Mouse (Mus musculus): ENCODE results near the gene Sirt4. TPM values are rescaled to one million over a fixed set of nuclear protein-coding genes. Genes with fewer than 3 reads are reported as not detected.
A peak's percentile ranks its signal among the peaks of the same experiment; 100 is the strongest.
"Not testable (repeated sequence)": the region's sequence is repeated elsewhere in the genome, so short reads cannot be mapped to it uniquely, and the experiment has no call there.

Gene Sirt4
- polyA plus RNA-seq, 1 experiment from 2014 or later = 6.1 TPM

DNA sequence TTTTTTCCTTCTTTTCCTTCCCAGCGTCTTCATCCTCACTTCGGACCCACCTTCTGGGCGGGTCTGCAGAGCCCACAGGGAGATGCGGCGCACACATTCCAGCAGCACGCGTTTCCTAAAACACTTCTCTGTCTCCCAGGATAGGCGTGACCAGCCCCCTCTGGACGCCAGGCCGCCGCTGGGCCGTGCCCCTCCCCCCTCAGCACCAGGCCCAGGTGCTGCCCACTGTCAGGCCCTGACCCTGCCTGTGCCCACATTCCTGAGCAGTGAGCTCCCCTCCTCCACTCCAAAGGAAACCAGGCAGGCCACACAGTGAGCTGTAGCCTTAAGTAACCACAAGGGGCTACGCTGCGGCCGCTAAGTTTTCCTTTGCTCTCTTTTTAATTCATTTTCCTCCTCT, 39.4 kb upstream of the Sirt4 start:
- Histone ChIP-seq H3K27ac (peak overlapping the region; percentile 55), H3K36me3 (no peaks in the 10 kb centered on the region), H3K9ac (0 out of 2 replicates have a peak overlapping the region, but pooled peaks have one; percentile 30), H3K4me1 (replicated peaks) (peaks cover 86% of the 10 kb centered on the region), H3K4me3 (replicated peaks) (no peak overlapping the region), H3K4me2 (no peak overlapping the region), H3K27me3 (no peaks in the 10 kb centered on the region), H3K9me3 (replicated peaks) (no peaks in the 10 kb centered on the region)
- ATAC-seq (ENCODE audit: low read depth) (no peak), DNase-seq (no peak)
- 39% methylated on average over 15 of the region's 15 CpGs for WGBS (ENCODE audit: insufficient replicate concordance)

DNA sequence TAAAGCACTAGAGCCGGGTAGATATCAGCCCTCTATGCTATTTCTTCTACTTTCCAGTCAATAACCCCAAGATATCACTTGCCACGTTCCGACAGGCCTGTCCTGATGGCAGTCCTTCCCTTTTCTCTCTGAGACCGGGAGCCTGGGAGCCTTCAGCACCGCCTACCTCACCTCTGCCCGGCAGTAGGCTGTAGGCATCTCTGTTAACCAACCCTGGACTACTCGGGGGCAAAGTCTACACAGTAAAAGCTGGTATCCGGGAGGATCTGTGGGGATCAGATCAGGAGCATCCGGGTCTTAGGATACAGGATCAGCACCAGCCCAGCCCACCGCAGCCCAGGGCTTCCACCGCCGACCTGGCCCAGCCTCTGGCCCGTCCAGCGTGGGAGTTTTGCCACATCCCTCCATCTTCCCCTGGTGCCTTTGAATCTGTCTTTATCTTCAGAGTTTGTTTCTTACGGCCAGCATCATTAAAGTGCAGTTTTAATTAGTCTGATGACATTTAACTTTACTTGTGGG, 38.5 kb upstream of the Sirt4 start:
- Histone ChIP-seq H3K9ac (0 out of 2 replicates have a peak overlapping the region, but pooled peaks have one; percentile 14), H3K4me3 (replicated peaks) (no peak overlapping the region), H3K4me2 (peak overlapping the region; percentile 64), H3K27ac (peak overlapping the region; percentile 84), H3K9me3 (replicated peaks) (no peaks in the 10 kb centered on the region), H3K27me3 (no peaks in the 10 kb centered on the region), H3K4me1 (replicated peaks) (peaks cover 77% of the 10 kb centered on the region), H3K36me3 (0 out of 2 replicates have a peak, but pooled peaks cover 3% of the 10 kb centered on the region)
- ATAC-seq (ENCODE audit: low read depth) (0 out of 2 replicates have a peak, but pooled peaks have one; percentile 9), DNase-seq (no peak)
- 63% methylated on average over 15 of the region's 15 CpGs for WGBS (ENCODE audit: insufficient replicate concordance)

DNA sequence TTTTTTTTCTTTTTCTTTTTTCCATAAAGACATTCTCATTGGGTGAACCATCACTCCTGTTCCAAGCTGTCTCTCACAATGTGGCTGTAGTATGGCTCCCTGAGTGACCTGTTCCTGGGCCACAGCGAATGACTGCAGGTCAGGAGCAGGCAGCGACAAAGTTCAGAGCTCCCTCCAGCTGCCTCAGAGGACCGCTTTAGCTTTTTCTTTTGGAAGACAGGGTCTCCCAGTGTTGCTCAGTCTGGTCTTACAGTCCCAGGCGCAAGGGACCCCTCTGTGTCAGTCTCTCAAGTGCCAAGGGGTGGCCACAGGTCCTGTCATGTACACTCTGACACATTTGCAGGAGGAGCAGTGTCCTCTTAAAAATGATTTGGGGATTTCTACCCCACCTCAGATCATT, 38.0 kb upstream of the Sirt4 start:
- H3K4me2 ChIP-seq = peak overlapping the region; percentile 64
- H3K9me3 ChIP-seq (replicated peaks) = no peaks in the 10 kb centered on the region
- peak overlapping the region; percentile 84 for H3K27ac ChIP-seq
- no peak for ATAC-seq (ENCODE audit: low read depth)
- no peak for DNase-seq
- no peak overlapping the region for H3K4me3 ChIP-seq (replicated peaks)
- no peaks in the 10 kb centered on the region for H3K27me3 ChIP-seq
- peak overlapping the region; percentile 14; the same call in 1 of the 2 replicates for H3K9ac ChIP-seq
- 0 out of 2 replicates have a peak, but pooled peaks cover 3% of the 10 kb centered on the region for H3K36me3 ChIP-seq
- WGBS (ENCODE audit: insufficient replicate concordance) = 85% methylated on average over 4 of the region's 4 CpGs
- peaks cover 75% of the 10 kb centered on the region for H3K4me1 ChIP-seq (replicated peaks)

DNA sequence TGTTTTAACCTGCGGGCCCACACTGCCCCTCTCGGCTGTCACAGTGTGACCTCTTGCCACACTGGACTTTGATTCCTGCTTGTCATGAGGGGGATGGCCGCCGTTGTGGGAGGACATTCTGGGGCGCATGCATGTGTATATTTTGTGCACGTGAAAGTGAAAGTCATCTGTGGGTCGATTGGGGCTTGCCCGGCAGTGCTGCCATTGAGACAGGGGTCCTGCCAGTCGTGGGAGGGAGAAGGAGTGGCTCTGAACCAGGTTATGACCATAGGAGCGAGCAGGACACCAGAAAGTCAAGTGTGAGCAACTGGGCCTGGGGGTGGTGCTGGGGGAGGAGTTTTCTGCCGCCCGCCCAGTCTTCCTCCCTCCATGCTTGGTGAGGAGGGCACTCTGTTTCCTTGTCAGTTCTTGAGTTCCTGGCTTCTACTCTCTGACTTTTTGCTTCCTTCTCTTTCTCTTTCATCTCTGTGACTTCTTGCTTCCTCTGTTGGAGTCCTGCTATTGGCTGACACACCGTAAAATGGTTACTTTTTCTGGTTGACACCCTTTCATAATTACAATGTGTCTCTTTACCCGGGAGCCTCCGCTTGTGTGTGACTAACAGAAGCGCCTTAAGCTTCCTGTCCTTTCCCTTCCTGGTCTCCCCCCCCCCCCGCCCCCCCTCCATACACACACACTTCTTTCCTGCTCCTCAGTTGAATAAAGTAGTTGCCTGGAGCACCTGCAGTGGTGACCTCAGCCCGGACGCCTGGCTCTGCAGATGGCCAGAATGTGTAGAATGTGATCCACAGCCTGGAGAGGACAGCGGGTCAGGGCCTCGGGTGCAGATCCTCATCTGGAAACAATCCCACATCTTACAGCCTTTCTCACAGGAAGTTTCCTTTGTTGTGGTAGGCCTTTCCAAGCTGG, 37.3 kb upstream of the Sirt4 start:
- Histone ChIP-seq H3K4me2 (peak overlapping the region; percentile 64), H3K9me3 (replicated peaks) (no peaks in the 10 kb centered on the region), H3K27ac (peak overlapping the region; percentile 84), H3K4me1 (replicated peaks) (peaks cover 76% of the 10 kb centered on the region), H3K4me3 (replicated peaks) (peak overlapping the region; percentile 46), H3K36me3 (0 out of 2 replicates have a peak, but pooled peaks cover 3% of the 10 kb centered on the region), H3K27me3 (no peaks in the 10 kb centered on the region), H3K9ac (peak overlapping the region; percentile 57)
- no peak for DNase-seq
- WGBS (ENCODE audit: insufficient replicate concordance) = 21% methylated on average over 20 of the region's 21 CpGs
- peak; percentile 59 for ATAC-seq (ENCODE audit: low read depth)

- ATAC-seq (ENCODE audit: low read depth) = peak; percentile 11; the same call in 1 of the 2 replicates
Measured at GRCm38 (mm10) chr5:115520325-115520869, 35.9 kb upstream of the Sirt4 start.

GRCm38 (mm10) chr5:115518214-115518613, 33.7 kb upstream of the Sirt4 start:
- DNase-seq; ATAC-seq (ENCODE audit: low read depth); H3K4me2 ChIP-seq; H3K27ac ChIP-seq; H3K27me3 ChIP-seq; H3K9me3 ChIP-seq (replicated peaks); H3K9ac ChIP-seq; H3K4me3 ChIP-seq (replicated peaks); H3K36me3 ChIP-seq: not testable (repeated sequence)
- WGBS (ENCODE audit: insufficient replicate concordance) = 80% methylated on average over 8 of the region's 8 CpGs
- H3K4me1 ChIP-seq (replicated peaks) = peaks cover 78% of the 10 kb centered on the region

More at GRCm38 (mm10) chr5:115520325-115520869, 35.9 kb upstream of the Sirt4 start:
- H3K4me1 ChIP-seq (replicated peaks) = peaks cover 77% of the 10 kb centered on the region
- H3K27me3 ChIP-seq = no peaks in the 10 kb centered on the region
- peak overlapping the region; percentile 41; the same call in 1 of the 2 replicates for H3K9ac ChIP-seq
- H3K27ac ChIP-seq = peak overlapping the region; percentile 84
- WGBS (ENCODE audit: insufficient replicate concordance) = 26% methylated on average over 21 of the region's 21 CpGs
- H3K9me3 ChIP-seq (replicated peaks) = no peaks in the 10 kb centered on the region
- 0 out of 2 replicates have a peak, but pooled peaks cover 3% of the 10 kb centered on the region for H3K36me3 ChIP-seq
- DNase-seq = no peak
- H3K4me3 ChIP-seq (replicated peaks) = no peak overlapping the region
- H3K4me2 ChIP-seq = peak overlapping the region; percentile 64

DNA sequence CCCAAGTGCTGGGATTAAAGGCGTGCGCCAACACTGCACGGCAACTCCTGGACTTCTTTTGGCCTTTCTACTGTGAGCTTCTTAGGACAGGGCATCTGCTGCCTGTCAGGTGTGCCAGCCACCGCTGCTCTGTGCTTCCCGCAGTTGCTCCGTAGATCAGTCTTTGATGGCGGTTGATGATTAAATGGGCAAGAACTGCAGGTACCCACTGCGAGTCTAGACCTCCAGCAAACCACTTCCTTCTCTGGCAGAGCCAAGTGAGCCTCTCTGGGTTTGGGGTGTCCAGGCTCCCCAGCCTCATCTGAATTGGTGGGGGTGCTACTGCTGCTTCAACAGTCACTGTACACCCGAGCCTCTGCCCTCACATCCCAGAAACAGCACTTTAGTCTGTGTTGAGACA, 33.0 kb upstream of the Sirt4 start:
- H3K9me3 ChIP-seq (replicated peaks) = no peaks in the 10 kb centered on the region
- ATAC-seq (ENCODE audit: low read depth) (no peak), DNase-seq (no peak)
- no peak overlapping the region for H3K4me2 ChIP-seq
- H3K4me3 ChIP-seq (replicated peaks) = no peak overlapping the region
- H3K27me3 ChIP-seq = no peaks in the 10 kb centered on the region
- WGBS (ENCODE audit: insufficient replicate concordance) = 72% methylated on average over 9 of the region's 9 CpGs
- H3K4me1 ChIP-seq (replicated peaks) = peaks cover 75% of the 10 kb centered on the region
- no peak overlapping the region for H3K9ac ChIP-seq
- peak overlapping the region; percentile 3; the same call in 1 of the 2 replicates for H3K27ac ChIP-seq
- H3K36me3 ChIP-seq = 0 out of 2 replicates have a peak, but pooled peaks cover 6% of the 10 kb centered on the region

GRCm38 (mm10) chr5:115516908-115517307, 32.4 kb upstream of the Sirt4 start:
- Histone ChIP-seq H3K4me2 (0 out of 2 replicates have a peak overlapping the region, but pooled peaks have one; percentile 44), H3K36me3 (0 out of 2 replicates have a peak, but pooled peaks cover 6% of the 10 kb centered on the region), H3K4me1 (replicated peaks) (peaks cover 75% of the 10 kb centered on the region), H3K9me3 (replicated peaks) (no peaks in the 10 kb centered on the region), H3K9ac (no peak overlapping the region), H3K27ac (peak overlapping the region; percentile 85; the same call in 1 of the 2 replicates), H3K27me3 (no peaks in the 10 kb centered on the region), H3K4me3 (replicated peaks) (no peak overlapping the region)
- DNase-seq = no peak
- 61% methylated on average over 7 of the region's 7 CpGs for WGBS (ENCODE audit: insufficient replicate concordance)
- no peak for ATAC-seq (ENCODE audit: low read depth)

GRCm38 (mm10) chr5:115516081-115516907, 31.8 kb upstream of the Sirt4 start:
- no peaks in the 10 kb centered on the region for H3K9me3 ChIP-seq (replicated peaks)
- WGBS (ENCODE audit: insufficient replicate concordance) = 41% methylated on average over 32 of the region's 32 CpGs
- H3K36me3 ChIP-seq = 0 out of 2 replicates have a peak, but pooled peaks cover 6% of the 10 kb centered on the region
- no peak for DNase-seq
- peaks cover 74% of the 10 kb centered on the region for H3K4me1 ChIP-seq (replicated peaks)
- H3K9ac ChIP-seq = 0 out of 2 replicates have a peak overlapping the region, but pooled peaks have one; percentile 39
- peak overlapping the region; percentile 85 for H3K27ac ChIP-seq
- peak overlapping the region; percentile 44 for H3K4me2 ChIP-seq
- H3K4me3 ChIP-seq (replicated peaks) = peak overlapping the region; percentile 18
- H3K27me3 ChIP-seq = no peaks in the 10 kb centered on the region
- ATAC-seq (ENCODE audit: low read depth) = no peak; the same call in 1 of the 2 replicates

- DNase-seq (no peak), ATAC-seq (ENCODE audit: low read depth) (peak; percentile 11; the same call in 1 of the 2 replicates)
- WGBS (ENCODE audit: insufficient replicate concordance) = 53% methylated on average over 20 of the region's 20 CpGs
- Histone ChIP-seq H3K9ac (peak overlapping the region; percentile 51), H3K27ac (peak overlapping the region; percentile 85), H3K9me3 (replicated peaks) (no peaks in the 10 kb centered on the region), H3K4me3 (replicated peaks) (no peak overlapping the region), H3K4me1 (replicated peaks) (peaks cover 71% of the 10 kb centered on the region), H3K27me3 (no peaks in the 10 kb centered on the region), H3K36me3 (0 out of 2 replicates have a peak, but pooled peaks cover 6% of the 10 kb centered on the region), H3K4me2 (peak overlapping the region; percentile 33; the same call in 1 of the 2 replicates)
Measured at GRCm38 (mm10) chr5:115514896-115515587, 30.5 kb upstream of the Sirt4 start.

All from liver, embryonic 13.5 days (tissue).